Mouse (Mus musculus) lung, embryonic 16.5 days (tissue): ENCODE measurements at regions not wholly inside any gene's neighbourhood (a gene's known extent, or its start where the extent isn't known, plus 50 kb on each side); places are given as distances from the start of the nearest gene placed in this dataset.

Experiments used
- ATAC-seq: fragments of 200-750 bp; cut with Nextera tagmentation; 2 replicates; pipeline ENCODE4 v1.8.0; 2017; ENCODE audit warnings: low read depth, mild to moderate bottlenecking, moderate library complexity
- H3K27ac ChIP-seq: fragments of 300-500 bp; sonication (generic); 2 replicates; pipeline ENCODE4 v1.5.1; 2014; ENCODE audit warnings: mild to moderate bottlenecking, control low read depth, low read length
- H3K27me3 ChIP-seq: fragments of 300-500 bp; sonication (generic); 2 replicates; pipeline ENCODE4 v1.6.1; 2014; ENCODE audit warnings: low read depth, low read length, mixed read lengths; ENCODE audit not compliant: control insufficient read depth, insufficient read depth
- H3K36me3 ChIP-seq: fragments of 300-500 bp; sonication (generic); 2 replicates; pipeline ENCODE4 v1.6.1; 2014; ENCODE audit warnings: low read length; ENCODE audit not compliant: control insufficient read depth, insufficient read depth
- H3K4me1 ChIP-seq: fragments of 300-500 bp; sonication (generic); replicated peaks from 2 replicates; pipeline ENCODE4 v1.6.1; 2014; ENCODE audit warnings: low read length, mixed read lengths; ENCODE audit not compliant: control insufficient read depth, insufficient read depth
- H3K4me2 ChIP-seq: fragments of 300-500 bp; sonication (generic); 2 replicates; pipeline ENCODE4 v1.6.1; 2014; ENCODE audit warnings: low read depth, low read length, control low read depth
- H3K4me3 ChIP-seq: fragments of 300-500 bp; sonication (generic); 2 replicates; pipeline ENCODE4 v1.5.1; 2014; ENCODE audit warnings: mild to moderate bottlenecking, low read length, control low read depth
- H3K9ac ChIP-seq: fragments of 300-500 bp; sonication (generic); 2 replicates; pipeline ENCODE4 v1.6.1; 2014; ENCODE audit warnings: low read length, control low read depth
- H3K9me3 ChIP-seq: fragments of 300-500 bp; sonication (generic); 2 replicates; pipeline ENCODE4 v1.6.1; 2016; ENCODE audit warnings: low read length; ENCODE audit not compliant: control insufficient read depth
- WGBS: fragments of 180-500 bp; shearing (Covaris S2); extraction: QIAGEN DNeasy Blood & Tissue Kit; methylation state at CpG from one replicate; pipeline ENCODE4 v1.1.7; 2014; 5-methylcytosine and 5-hydroxymethylcytosine counted together

DNA sequence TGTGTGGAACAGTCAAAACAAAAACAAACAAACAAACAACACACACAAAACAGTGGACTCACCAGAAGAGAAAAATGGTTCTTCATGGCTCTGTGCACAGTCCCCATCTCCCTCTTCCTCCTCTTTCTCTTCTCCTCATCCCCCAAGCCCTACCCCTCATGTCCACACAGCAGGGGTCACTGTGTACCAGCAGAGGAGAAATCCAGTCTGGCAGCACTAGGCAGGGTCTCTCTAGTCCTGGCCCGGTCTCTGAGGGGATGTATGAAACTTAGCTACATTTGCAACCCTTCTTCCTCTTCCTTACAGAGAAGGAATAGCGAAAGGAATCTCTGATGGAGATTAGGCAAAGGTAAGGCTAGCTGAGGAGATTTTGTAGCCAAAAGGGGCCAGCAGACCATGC is 349.1 kb downstream of the Gm45692 start:
- Histone ChIP-seq H3K4me1 (no peaks in the 10 kb centered on the region), H3K9ac (no peak overlapping the region), H3K4me3 (no peak overlapping the region), H3K27ac (no peak overlapping the region), H3K9me3 (no peaks in the 10 kb centered on the region), H3K4me2 (no peak overlapping the region), H3K27me3 (no peaks in the 10 kb centered on the region), H3K36me3 (no peaks in the 10 kb centered on the region)
- no peak for ATAC-seq
- 83% methylated on average over 2 of the region's 2 CpGs for WGBS

DNA sequence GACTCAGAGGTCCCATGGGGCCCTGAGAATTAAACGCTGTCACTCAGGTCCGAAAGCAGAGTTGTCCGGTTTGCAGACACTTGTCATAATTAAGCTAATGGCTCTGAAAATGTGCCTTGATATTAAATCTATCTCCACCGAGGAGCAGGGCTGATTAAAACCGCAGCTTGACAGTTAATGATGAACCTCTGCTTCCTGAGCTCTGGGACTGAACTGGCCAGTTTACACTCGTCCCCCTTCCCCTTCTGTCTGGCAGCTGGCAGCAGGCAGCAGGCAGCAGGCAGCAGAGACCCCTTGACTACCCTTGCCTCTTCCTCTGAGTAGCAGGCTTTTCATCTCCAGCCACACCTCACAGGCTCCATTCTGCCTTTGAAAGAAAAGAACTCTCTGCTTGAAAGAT is 350.4 kb downstream of the Gm45692 start:
- Histone ChIP-seq H3K36me3 (no peaks in the 10 kb centered on the region), H3K4me3 (no peak overlapping the region), H3K4me1 (no peaks in the 10 kb centered on the region), H3K9me3 (no peaks in the 10 kb centered on the region), H3K4me2 (no peak overlapping the region), H3K27ac (no peak overlapping the region), H3K9ac (no peak overlapping the region), H3K27me3 (no peaks in the 10 kb centered on the region)
- no peak for ATAC-seq
- WGBS, result 35% methylated on average over 6 of the region's 6 CpGs

DNA sequence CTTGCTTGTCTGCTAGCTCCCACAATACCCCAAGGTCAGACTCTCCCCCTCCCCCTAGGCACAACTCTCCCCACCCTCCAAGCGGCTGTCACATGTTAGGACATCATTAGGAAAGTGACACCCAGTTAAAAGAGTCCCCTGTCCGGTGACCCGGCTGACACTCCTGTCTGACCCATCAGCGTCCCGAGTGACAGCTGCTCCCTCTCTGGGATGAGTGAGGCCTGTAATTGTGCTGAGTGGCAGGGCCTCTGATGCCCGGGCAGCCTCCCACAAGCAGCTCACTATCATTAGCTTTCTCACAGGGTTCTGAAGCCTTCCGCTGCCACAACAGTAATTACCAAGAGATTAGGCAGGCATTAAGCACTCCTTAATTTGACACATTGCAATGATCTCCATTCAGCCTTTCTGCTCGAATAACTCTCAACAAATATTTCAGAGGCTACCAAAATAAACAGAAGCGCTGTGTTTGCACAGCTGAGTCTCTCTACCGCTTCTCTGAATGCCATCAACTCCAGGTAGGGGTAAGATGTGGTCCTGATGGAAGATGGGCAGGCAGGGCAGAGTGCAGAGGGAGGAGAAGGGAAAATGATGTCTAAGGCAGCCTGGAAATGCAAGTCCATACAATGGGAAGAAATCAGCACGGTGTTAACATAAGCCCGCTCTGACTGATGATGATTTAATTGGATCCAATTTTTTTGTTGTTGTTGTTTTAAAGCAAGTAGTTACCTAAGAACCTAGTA is 352.6 kb downstream of the Gm45692 start:
- no peak overlapping the region for H3K4me3 ChIP-seq
- H3K9ac ChIP-seq, result no peak overlapping the region
- WGBS, result 22% methylated on average over 12 of the region's 12 CpGs
- H3K27me3 ChIP-seq, result no peaks in the 10 kb centered on the region
- ATAC-seq, result no peak
- no peaks in the 10 kb centered on the region for H3K36me3 ChIP-seq
- no peak overlapping the region for H3K27ac ChIP-seq
- H3K4me1 ChIP-seq, result no peaks in the 10 kb centered on the region
- H3K9me3 ChIP-seq, result no peaks in the 10 kb centered on the region
- no peak overlapping the region for H3K4me2 ChIP-seq

DNA sequence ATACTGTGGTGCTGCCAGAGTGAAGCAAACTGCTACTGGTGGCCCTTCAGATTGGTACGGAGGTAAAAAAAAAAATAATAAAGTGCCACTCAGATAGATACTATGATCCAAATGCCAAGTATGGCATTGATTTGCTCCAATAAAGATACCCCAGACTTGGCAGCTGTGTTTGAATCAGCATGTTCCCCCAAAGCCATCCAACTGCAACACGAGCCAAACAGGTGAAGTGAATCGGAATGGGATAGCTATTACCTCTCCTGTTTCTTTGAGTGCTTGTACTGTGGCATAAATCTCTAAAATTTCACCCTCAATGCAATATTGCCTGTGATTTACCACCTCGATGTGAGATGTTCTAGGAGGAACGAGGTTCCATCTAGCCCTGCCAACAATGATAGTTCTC is 365.4 kb downstream of the Gm45692 start:
- Histone ChIP-seq H3K4me2 (no peak overlapping the region), H3K9ac (no peak overlapping the region), H3K36me3 (no peaks in the 10 kb centered on the region), H3K4me1 (peaks cover 6% of the 10 kb centered on the region), H3K4me3 (no peak overlapping the region), H3K27ac (no peak overlapping the region), H3K9me3 (no peaks in the 10 kb centered on the region), H3K27me3 (no peaks in the 10 kb centered on the region)
- no peak for ATAC-seq
- 85% methylated on average over 5 of the region's 5 CpGs for WGBS

DNA sequence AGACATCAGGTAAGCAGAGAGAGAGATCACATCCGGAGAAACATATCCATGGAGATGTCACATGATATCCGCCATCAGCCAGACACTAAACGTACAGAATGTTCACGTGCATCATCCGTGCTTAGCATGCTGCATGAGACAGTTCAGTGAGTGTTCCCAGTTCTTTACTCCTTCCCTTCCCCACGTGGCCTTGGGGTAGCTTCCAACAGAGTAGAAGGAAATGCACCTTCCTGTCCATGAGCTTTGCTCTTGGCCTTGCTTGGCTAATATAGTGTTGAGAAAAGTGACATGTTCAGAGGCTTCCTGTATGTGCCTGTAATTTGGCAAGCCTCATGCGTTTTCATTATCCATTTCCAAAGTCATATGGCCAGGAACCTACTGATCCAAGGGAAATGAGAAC is 368.5 kb downstream of the Gm45692 start:
- WGBS, result 80% methylated on average over 7 of the region's 7 CpGs
- peaks cover 6% of the 10 kb centered on the region for H3K4me1 ChIP-seq

DNA sequence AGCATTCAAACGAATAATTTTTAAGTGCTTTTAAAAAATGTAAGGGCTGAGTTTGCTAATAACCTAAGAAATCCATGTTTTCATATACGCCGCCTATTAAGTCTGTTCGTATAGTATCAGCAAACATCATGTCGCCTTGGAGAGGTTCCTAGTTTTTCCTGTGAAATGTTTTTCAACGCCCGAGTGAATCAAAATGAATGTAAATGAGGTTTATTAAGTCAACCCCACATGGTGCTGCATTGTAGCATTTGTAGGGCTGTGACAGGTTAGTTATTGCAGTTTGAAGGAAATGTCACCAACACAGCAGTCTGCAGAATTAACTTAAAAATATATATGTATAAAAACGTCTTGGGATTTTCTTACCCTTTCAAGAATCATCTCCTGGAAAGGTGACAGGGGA is 369.3 kb downstream of the Gm45692 start:
- ATAC-seq, result 0 out of 2 replicates have a peak, but pooled peaks have one; percentile 2
- H3K4me1 ChIP-seq, result peaks cover 6% of the 10 kb centered on the region
- no peak overlapping the region for H3K9ac ChIP-seq
- H3K9me3 ChIP-seq, result no peaks in the 10 kb centered on the region
- no peaks in the 10 kb centered on the region for H3K27me3 ChIP-seq
- no peak overlapping the region for H3K4me2 ChIP-seq
- no peaks in the 10 kb centered on the region for H3K36me3 ChIP-seq
- 44% methylated on average over 8 of the region's 8 CpGs for WGBS
- peak overlapping the region; percentile 52 for H3K27ac ChIP-seq
- H3K4me3 ChIP-seq, result no peak overlapping the region

More for the DNA sequence above, 368.5 kb downstream of the Gm45692 start:
- Histone ChIP-seq H3K9ac (no peak overlapping the region), H3K27me3 (no peaks in the 10 kb centered on the region), H3K4me3 (no peak overlapping the region), H3K9me3 (no peaks in the 10 kb centered on the region), H3K4me2 (no peak overlapping the region), H3K27ac (peak overlapping the region; percentile 31; the same call in 1 of the 2 replicates), H3K36me3 (no peaks in the 10 kb centered on the region)
- ATAC-seq, result no peak; the same call in 1 of the 2 replicates

DNA sequence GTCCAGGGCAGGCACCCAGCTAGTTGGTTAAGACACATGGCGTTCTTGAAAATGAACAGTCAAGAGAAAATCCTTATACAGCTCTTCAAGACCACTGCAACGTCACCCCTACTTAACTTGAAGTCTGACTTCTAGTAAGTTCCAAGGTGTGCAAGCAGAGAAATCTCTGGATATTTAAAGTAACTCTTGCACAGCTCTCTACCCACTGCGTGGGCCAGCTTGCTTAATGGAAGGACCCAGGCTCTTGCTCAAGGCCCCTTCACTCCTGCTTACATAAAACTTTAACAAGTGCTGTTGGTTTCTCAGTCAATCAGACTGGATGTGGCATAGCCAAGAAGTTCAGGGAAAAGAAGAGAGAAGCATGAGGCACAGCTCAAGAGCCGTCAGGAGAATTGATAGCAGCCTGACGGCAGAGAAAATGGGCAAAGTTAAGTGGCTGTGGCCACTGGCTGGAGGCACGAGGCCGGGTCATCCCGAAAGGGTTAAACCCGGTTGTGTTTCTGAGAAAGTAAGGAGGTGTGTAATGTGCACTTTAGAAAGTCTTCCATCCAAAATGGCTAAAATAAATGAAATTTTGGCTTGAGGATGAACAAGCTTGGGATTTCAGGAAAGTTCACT is 382.0 kb downstream of the Gm45692 start:
- Histone ChIP-seq H3K4me1 (no peaks in the 10 kb centered on the region), H3K9ac (no peak overlapping the region), H3K9me3 (no peaks in the 10 kb centered on the region), H3K36me3 (no peaks in the 10 kb centered on the region), H3K27me3 (peaks cover 3% of the 10 kb centered on the region; the same call in 1 of the 2 replicates), H3K4me2 (no peak overlapping the region), H3K4me3 (no peak overlapping the region), H3K27ac (no peak overlapping the region)
- ATAC-seq, result peak; percentile 54; the same call in 1 of the 2 replicates
- 42% methylated on average over 9 of the region's 9 CpGs for WGBS

DNA sequence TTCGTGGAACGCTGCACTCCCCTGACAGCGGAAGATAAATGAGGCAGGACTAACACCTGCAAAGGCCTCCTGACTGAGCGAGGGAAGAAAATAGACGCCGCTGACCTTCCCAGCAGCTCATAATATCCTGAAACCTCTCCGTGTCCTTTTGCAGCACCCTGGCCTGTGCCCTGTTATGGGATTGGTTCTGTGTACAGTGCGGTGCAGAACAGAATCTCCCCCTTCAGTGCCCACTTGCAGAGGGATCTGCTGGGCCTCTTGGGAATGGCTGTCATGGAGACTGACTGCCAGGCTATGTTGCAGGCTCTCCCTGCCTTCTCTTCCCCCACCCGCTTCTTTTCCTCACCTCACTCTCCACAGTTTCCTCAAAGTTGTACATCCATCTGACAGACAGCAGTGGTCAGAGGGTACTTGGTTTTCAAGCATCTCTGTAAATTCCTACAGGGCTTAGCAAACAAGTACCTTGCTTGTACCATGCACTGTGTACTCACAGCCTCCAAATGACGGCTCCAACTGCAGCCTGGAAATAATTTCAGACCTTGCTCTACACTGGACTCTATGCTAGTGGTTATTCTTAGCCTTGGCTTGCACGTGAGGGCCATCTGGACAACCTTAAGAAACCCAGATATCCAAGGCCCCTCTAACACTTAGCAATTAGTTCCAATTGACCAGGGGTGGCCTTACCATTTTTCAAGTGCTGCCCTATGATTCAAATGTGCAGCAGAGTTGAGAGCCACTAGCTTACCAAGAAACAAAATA is 382.7 kb downstream of the Gm45692 start:
- H3K4me2 ChIP-seq, result no peak overlapping the region
- no peaks in the 10 kb centered on the region for H3K36me3 ChIP-seq
- H3K4me1 ChIP-seq, result no peaks in the 10 kb centered on the region
- no peaks in the 10 kb centered on the region for H3K9me3 ChIP-seq
- H3K27me3 ChIP-seq, result peaks cover 3% of the 10 kb centered on the region; the same call in 1 of the 2 replicates
- no peak overlapping the region for H3K4me3 ChIP-seq
- H3K9ac ChIP-seq, result no peak overlapping the region
- no peak overlapping the region for H3K27ac ChIP-seq
- WGBS, result 35% methylated on average over 11 of the region's 11 CpGs
- no peak for ATAC-seq

DNA sequence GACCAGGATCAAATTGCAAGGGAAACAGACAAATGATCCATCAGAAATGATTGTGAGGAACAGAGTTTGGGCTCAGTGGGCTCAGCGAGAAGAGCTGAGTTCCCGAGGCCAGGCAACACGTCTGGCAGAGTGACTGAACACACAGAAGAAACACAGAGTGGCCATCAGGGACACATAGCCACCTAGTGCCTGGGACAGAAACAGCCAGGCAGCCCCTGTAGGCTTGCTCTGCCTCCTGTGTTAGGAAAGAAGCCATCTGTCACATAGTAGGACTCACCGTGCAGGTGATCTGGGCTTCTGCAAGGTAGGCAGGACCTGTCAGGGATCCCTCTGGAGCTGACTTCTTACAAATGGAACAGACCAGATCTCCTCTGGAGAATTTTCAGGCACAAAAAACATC is 383.4 kb downstream of the Gm45692 start:
- H3K27me3 ChIP-seq, result peaks cover 3% of the 10 kb centered on the region; the same call in 1 of the 2 replicates
- ATAC-seq, result no peak
- H3K9me3 ChIP-seq, result no peaks in the 10 kb centered on the region
- no peak overlapping the region for H3K9ac ChIP-seq
- H3K4me2 ChIP-seq, result no peak overlapping the region
- 33% methylated on average over 4 of the region's 4 CpGs for WGBS
- H3K36me3 ChIP-seq, result no peaks in the 10 kb centered on the region
- no peak overlapping the region for H3K27ac ChIP-seq
- H3K4me3 ChIP-seq, result no peak overlapping the region
- H3K4me1 ChIP-seq, result no peaks in the 10 kb centered on the region
